Mouse (Mus musculus): ENCODE measurements at regions not wholly inside any gene's neighbourhood (a gene's known extent, or its start where the extent isn't known, plus 50 kb on each side); places are given as distances from the start of the nearest gene placed in this dataset.

DNA sequence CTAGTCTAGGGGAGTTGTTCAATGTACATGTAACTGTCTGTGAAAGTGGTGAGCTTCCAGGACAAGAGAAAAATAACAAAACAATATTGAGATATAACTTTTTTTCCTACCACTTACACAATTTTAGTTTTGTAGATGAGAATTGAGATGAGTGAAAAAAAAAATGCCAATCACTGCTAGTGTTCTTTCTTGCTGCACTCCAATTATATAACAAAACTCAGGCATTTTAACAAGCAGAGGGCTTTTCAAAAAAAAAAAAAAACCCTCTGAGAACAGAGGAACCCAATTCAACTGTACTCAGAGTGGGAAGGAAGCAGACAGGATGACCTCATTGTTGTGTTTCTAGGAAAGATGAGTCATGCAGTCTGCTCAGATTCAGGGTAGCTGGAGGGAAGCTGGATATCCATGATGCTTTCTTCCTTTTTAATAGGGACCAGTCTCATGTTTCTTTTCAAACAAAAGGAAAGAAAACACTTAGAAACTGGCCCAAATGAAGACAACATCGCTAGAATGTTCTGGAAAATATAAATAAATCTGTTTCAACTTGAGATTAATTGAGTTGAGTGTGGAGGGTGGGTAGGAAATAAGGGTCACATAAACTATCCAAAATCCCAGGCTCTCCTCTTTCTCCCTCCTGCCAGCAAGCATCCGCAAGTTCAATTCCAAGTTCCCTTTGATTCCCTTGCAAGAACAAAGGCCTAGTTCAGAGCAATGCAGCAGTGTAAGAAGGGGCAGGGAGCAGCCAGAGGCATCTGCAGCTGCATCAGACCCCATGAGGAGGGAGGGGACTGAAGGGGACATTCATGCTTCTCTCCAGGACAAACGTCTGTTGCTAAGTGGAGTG, 250.6 kb downstream of the Trib2 start:
- H3K27ac ChIP-seq (ENCODE audit: insufficient read depth, low read depth, low read length), result no peak overlapping the region
- H3K4me3 ChIP-seq (ENCODE audit: insufficient read depth, low read depth, low read length), result no peak overlapping the region
- peaks cover 3% of the 10 kb centered on the region for H3K4me1 ChIP-seq (ENCODE audit: control insufficient read depth, insufficient read depth, low read length)
- 25% methylated on average over 3 of the region's 3 CpGs for WGBS
- TF ChIP-seq POLR2A (IDR thresholded peaks at IDR 0.05; ENCODE audit: insufficient read depth, low read depth, low read length), result no peak
- TF ChIP-seq CTCF (IDR thresholded peaks at IDR 0.05; ENCODE audit: insufficient read depth, low read depth, low read length), result no peak

DNA sequence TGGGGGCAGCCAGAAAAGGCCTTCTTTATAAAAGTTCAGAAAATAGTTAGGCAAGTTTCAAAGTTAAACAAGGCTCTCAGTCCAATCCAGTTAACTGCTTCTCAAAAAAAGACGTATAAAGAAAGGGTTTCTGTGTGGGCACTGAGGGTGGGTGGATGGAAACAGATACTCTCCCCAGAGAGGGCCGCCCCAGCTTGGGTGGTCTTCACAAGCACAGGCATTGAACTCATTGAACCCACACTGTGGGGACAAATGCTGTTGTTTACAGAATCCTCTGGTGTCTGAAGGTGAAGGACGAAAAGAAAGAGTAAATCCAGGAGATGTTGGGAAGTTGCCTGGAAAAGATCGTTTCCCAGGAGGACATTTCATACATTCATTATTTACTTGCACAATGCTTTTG, 253.9 kb downstream of the Trib2 start:
- WGBS, result 44% methylated on average over 4 of the region's 4 CpGs
- H3K27ac ChIP-seq (ENCODE audit: insufficient read depth, low read depth, low read length), result no peak overlapping the region
- no peak for TF ChIP-seq POLR2A (IDR thresholded peaks at IDR 0.05; ENCODE audit: insufficient read depth, low read depth, low read length)
- TF ChIP-seq CTCF (IDR thresholded peaks at IDR 0.05; ENCODE audit: insufficient read depth, low read depth, low read length), result no peak
- no peak overlapping the region for H3K4me3 ChIP-seq (ENCODE audit: insufficient read depth, low read depth, low read length)
- peaks cover 3% of the 10 kb centered on the region for H3K4me1 ChIP-seq (ENCODE audit: control insufficient read depth, insufficient read depth, low read length)

DNA sequence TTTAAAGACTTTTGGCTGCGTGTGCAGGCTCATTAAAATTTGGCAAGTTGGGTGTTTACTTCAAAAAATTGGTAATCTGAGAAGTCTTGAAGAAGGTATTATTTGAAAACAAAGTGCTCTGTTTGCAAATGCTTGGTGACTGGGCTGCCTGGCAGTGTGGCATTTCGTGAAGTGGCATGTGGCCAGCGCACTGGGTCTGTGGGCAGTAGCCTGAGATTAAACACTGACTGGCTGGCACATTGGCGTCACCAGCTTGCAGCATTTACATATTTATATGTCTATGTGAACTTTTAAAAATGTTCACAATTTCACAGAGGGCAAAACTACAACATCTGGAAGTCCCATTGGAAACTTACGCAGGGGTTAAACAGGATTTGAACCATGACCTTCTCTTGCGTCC, 261.3 kb downstream of the Trib2 start:
- 79% methylated on average over 6 of the region's 6 CpGs for WGBS
- no peaks in the 10 kb centered on the region for H3K4me1 ChIP-seq (ENCODE audit: control insufficient read depth, insufficient read depth, low read length)
- TF ChIP-seq CTCF (IDR thresholded peaks at IDR 0.05; ENCODE audit: insufficient read depth, low read depth, low read length) (no peak), POLR2A (IDR thresholded peaks at IDR 0.05; ENCODE audit: insufficient read depth, low read depth, low read length) (no peak)
- H3K4me3 ChIP-seq (ENCODE audit: insufficient read depth, low read depth, low read length), result no peak overlapping the region
- no peak overlapping the region for H3K27ac ChIP-seq (ENCODE audit: insufficient read depth, low read depth, low read length)

- no peak overlapping the region for H3K27ac ChIP-seq (ENCODE audit: insufficient read depth, low read depth, low read length)
- no peak overlapping the region for H3K4me3 ChIP-seq (ENCODE audit: insufficient read depth, low read depth, low read length)
- whole genome bisulfite sequencing, result 73% methylated on average over 4 of the region's 4 CpGs
- TF ChIP-seq POLR2A (IDR thresholded peaks at IDR 0.05; ENCODE audit: insufficient read depth, low read depth, low read length) (no peak), CTCF (IDR thresholded peaks at IDR 0.05; ENCODE audit: insufficient read depth, low read depth, low read length) (no peak)
- no peaks in the 10 kb centered on the region for H3K4me1 ChIP-seq (ENCODE audit: control insufficient read depth, insufficient read depth, low read length)
Observed at GRCm38 (mm10) chr12:15553681-15554007, 263.1 kb downstream of the Trib2 start.

- H3K27ac ChIP-seq (ENCODE audit: insufficient read depth, low read depth, low read length), result no peak overlapping the region
- 70% methylated on average over 6 of the region's 6 CpGs for WGBS
- no peaks in the 10 kb centered on the region for H3K4me1 ChIP-seq (ENCODE audit: control insufficient read depth, insufficient read depth, low read length)
- H3K4me3 ChIP-seq (ENCODE audit: insufficient read depth, low read depth, low read length), result no peak overlapping the region
- TF ChIP-seq POLR2A (IDR thresholded peaks at IDR 0.05; ENCODE audit: insufficient read depth, low read depth, low read length), result no peak
- no peak for TF ChIP-seq CTCF (IDR thresholded peaks at IDR 0.05; ENCODE audit: insufficient read depth, low read depth, low read length)
Observed at GRCm38 (mm10) chr12:15552979-15553680, 263.6 kb downstream of the Trib2 start.

- H3K4me3 ChIP-seq (ENCODE audit: insufficient read depth, low read depth, low read length), result no peak overlapping the region
- WGBS, result 74% methylated on average over 2 of the region's 2 CpGs
- no peak overlapping the region for H3K27ac ChIP-seq (ENCODE audit: insufficient read depth, low read depth, low read length)
- TF ChIP-seq CTCF (IDR thresholded peaks at IDR 0.05; ENCODE audit: insufficient read depth, low read depth, low read length), result no peak
- no peak for TF ChIP-seq POLR2A (IDR thresholded peaks at IDR 0.05; ENCODE audit: insufficient read depth, low read depth, low read length)
- no peaks in the 10 kb centered on the region for H3K4me1 ChIP-seq (ENCODE audit: control insufficient read depth, insufficient read depth, low read length)
Observed at GRCm38 (mm10) chr12:15552210-15552609, 264.5 kb downstream of the Trib2 start.

DNA sequence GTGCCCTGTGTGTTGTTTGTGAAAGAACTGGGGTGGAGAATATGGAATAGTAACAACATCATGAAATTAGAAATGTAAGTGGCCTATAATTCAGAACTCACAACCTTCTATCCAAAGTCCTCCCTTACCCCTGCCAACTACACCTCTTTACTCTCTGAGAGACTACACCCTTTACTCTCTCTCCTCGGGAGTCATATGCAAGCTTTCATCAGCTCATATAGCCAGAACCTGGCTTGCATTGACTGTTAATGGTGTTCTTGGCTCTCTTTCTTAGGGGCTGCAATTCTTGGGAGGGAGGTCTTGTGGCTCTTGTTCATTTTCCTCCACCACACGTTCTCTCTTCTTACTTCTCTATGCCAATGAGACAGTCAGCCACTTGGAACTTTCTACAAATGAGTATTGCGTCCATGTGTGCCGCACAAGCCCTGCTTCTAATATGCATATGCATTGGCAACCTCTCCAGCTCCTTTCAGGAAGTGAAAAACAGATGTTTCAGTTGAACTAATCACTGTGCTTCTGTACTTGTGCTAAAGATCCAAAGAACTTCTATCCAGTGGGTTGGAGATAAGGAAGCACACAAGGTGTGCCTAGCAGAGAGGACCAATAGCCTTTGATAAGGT, 265.3 kb downstream of the Trib2 start:
- TF ChIP-seq POLR2A (IDR thresholded peaks at IDR 0.05; ENCODE audit: insufficient read depth, low read depth, low read length) (no peak), CTCF (IDR thresholded peaks at IDR 0.05; ENCODE audit: insufficient read depth, low read depth, low read length) (no peak)
- H3K4me3 ChIP-seq (ENCODE audit: insufficient read depth, low read depth, low read length), result no peak overlapping the region
- WGBS, result 54% methylated on average over 4 of the region's 4 CpGs
- H3K4me1 ChIP-seq (ENCODE audit: control insufficient read depth, insufficient read depth, low read length), result no peaks in the 10 kb centered on the region
- H3K27ac ChIP-seq (ENCODE audit: insufficient read depth, low read depth, low read length), result no peak overlapping the region

GRCm38 (mm10) chr12:15544351-15544750, 272.4 kb downstream of the Trib2 start:
- TF ChIP-seq POLR2A (IDR thresholded peaks at IDR 0.05; ENCODE audit: insufficient read depth, low read depth, low read length) (no peak), CTCF (IDR thresholded peaks at IDR 0.05; ENCODE audit: insufficient read depth, low read depth, low read length) (no peak)
- 59% methylated on average over 1 of the region's 1 CpGs for WGBS
- no peak overlapping the region for H3K4me3 ChIP-seq (ENCODE audit: insufficient read depth, low read depth, low read length)
- H3K4me1 ChIP-seq (ENCODE audit: control insufficient read depth, insufficient read depth, low read length), result no peaks in the 10 kb centered on the region
- H3K27ac ChIP-seq (ENCODE audit: insufficient read depth, low read depth, low read length), result no peak overlapping the region

DNA sequence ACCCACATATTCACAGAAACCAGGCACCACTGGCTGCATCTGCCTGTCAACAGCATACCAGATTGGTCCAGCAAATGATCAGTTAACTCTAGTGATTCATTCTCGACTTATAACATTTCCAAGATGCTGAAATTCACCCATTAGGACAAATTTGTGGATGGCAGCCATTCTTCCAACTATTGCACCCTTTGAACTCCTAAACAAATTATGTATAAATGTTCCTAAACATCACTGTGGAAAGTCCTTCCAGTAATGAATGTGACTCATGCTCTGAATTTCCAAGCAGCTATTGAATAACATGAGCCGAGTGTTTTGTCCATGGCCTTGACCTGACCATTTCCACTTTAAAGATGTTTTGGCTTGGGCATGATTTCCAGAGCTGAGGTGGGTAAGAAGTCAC, 274.2 kb downstream of the Trib2 start:
- H3K27ac ChIP-seq (ENCODE audit: insufficient read depth, low read depth, low read length), result no peak overlapping the region
- WGBS, result 61% methylated on average over 2 of the region's 2 CpGs

More for the DNA sequence above, 274.2 kb downstream of the Trib2 start:
- H3K4me1 ChIP-seq (ENCODE audit: control insufficient read depth, insufficient read depth, low read length), result no peaks in the 10 kb centered on the region
- no peak for TF ChIP-seq POLR2A (IDR thresholded peaks at IDR 0.05; ENCODE audit: insufficient read depth, low read depth, low read length)
- H3K4me3 ChIP-seq (ENCODE audit: insufficient read depth, low read depth, low read length), result no peak overlapping the region
